Mouse (Mus musculus) neural tube, embryonic 13.5 days (tissue): Measurements from ENCODE around the gene Rab3ip. TPM values are rescaled to one million over a fixed set of nuclear protein-coding genes. Genes with fewer than 3 reads are reported as not detected.

ENCODE experiments used
- ATAC-seq: fragments of 200-750 bp; cut with Nextera tagmentation; 2 replicates; pipeline ENCODE4 v1.8.0; 2017; ENCODE audit warnings: low read depth, mild to moderate bottlenecking, moderate TSS enrichment, moderate library complexity
- H3K27ac ChIP-seq: fragments of 300-500 bp; sonication (generic); replicated peaks from 2 replicates; pipeline ENCODE4 v1.5.1; 2015; ENCODE audit warnings: moderate library complexity, mild to moderate bottlenecking, inconsistent platforms
- H3K27me3 ChIP-seq: fragments of 300-500 bp; sonication (generic); 2 replicates; pipeline ENCODE4 v1.6.1; 2015; ENCODE audit warnings: mild to moderate bottlenecking, inconsistent platforms
- H3K36me3 ChIP-seq: fragments of 300-500 bp; sonication (generic); 2 replicates; pipeline ENCODE4 v1.6.1; 2015; ENCODE audit warnings: mild to moderate bottlenecking, inconsistent platforms
- H3K4me1 ChIP-seq: fragments of 300-500 bp; sonication (generic); replicated peaks from 2 replicates; pipeline ENCODE4 v1.6.1; 2015; ENCODE audit warnings: inconsistent platforms
- H3K4me2 ChIP-seq: fragments of 300-500 bp; sonication (generic); 2 replicates; pipeline ENCODE4 v1.6.1; 2015; ENCODE audit warnings: inconsistent platforms, mild to moderate bottlenecking, moderate library complexity
- H3K4me3 ChIP-seq: fragments of 300-500 bp; sonication (generic); 2 replicates; pipeline ENCODE4 v1.5.1; 2015; ENCODE audit warnings: mild to moderate bottlenecking, inconsistent platforms
- H3K9ac ChIP-seq: fragments of 300-500 bp; sonication (generic); 2 replicates; pipeline ENCODE4 v1.6.1; 2015; ENCODE audit warnings: moderate library complexity, mild to moderate bottlenecking, inconsistent platforms
- H3K9me3 ChIP-seq: fragments of 300-500 bp; sonication (generic); 2 replicates; pipeline ENCODE4 v1.6.1; 2016; ENCODE audit warnings: inconsistent platforms
- WGBS: fragments of 180-500 bp; shearing (Covaris S2); methylation state at CpG from one replicate; pipeline ENCODE4 v1.1.7; 2015; 5-methylcytosine and 5-hydroxymethylcytosine counted together
- polyA plus RNA-seq: library from polyadenylated mRNA; unstranded; fragments of >200 nt; fragmentation: Nextera tagmentation; extraction: Ambion mirVana; gene quantifications from 2 replicates; pipeline ENCODE4 v1.2.1, GENCODE M21; 2015

Gene Rab3ip
- polyA plus RNA-seq, 1 experiment from 2014 or later, result 50.8 TPM

DNA sequence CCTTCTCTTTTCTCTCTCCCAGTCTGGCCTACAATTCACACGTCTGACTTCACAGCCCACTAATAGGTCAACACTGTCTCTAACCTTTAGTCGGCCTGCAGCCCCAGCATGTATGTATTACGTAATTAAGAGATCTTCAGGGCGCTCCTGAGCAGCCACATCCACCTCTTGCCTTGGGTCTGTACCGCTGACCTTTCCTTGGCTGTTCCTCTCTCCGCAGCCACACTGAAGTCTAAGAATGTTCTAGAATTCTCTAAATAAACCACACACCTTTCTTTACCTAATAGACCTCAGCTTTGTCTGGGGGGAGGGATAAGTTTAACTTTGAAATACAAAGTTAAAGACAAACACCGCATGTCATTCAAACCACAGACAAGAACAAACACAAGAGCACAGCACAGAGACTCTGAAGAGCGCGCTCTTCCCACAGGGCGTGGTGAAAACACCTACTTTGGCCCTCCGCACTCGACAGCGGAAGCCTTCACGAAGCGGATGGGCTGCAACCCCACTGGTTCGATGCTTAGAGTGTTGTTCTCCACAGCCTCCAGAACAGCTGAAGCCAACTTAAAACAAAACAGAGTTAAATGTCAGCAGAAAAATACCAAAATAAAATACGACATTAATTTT, 36.8 kb downstream of the Rab3ip start:
- Histone ChIP-seq H3K9ac (no peak overlapping the region), H3K36me3 (peaks cover 83% of the 10 kb centered on the region), H3K4me3 (no peak overlapping the region), H3K27me3 (no peaks in the 10 kb centered on the region), H3K27ac (no peak overlapping the region), H3K4me1 (no peaks in the 10 kb centered on the region), H3K9me3 (no peaks in the 10 kb centered on the region), H3K4me2 (no peak overlapping the region)
- WGBS, result 95% methylated on average over 17 of the region's 17 CpGs
- no peak for ATAC-seq

GRCm38 (mm10) chr10:116912850-116913249, 37.7 kb downstream of the Rab3ip start:
- no peak overlapping the region for H3K4me2 ChIP-seq
- no peaks in the 10 kb centered on the region for H3K4me1 ChIP-seq
- 95% methylated on average over 9 of the region's 9 CpGs for WGBS
- no peak overlapping the region for H3K9ac ChIP-seq
- no peak for ATAC-seq
- no peak overlapping the region for H3K27ac ChIP-seq
- no peaks in the 10 kb centered on the region for H3K27me3 ChIP-seq
- peaks cover 84% of the 10 kb centered on the region for H3K36me3 ChIP-seq
- no peaks in the 10 kb centered on the region for H3K9me3 ChIP-seq
- no peak overlapping the region for H3K4me3 ChIP-seq

DNA sequence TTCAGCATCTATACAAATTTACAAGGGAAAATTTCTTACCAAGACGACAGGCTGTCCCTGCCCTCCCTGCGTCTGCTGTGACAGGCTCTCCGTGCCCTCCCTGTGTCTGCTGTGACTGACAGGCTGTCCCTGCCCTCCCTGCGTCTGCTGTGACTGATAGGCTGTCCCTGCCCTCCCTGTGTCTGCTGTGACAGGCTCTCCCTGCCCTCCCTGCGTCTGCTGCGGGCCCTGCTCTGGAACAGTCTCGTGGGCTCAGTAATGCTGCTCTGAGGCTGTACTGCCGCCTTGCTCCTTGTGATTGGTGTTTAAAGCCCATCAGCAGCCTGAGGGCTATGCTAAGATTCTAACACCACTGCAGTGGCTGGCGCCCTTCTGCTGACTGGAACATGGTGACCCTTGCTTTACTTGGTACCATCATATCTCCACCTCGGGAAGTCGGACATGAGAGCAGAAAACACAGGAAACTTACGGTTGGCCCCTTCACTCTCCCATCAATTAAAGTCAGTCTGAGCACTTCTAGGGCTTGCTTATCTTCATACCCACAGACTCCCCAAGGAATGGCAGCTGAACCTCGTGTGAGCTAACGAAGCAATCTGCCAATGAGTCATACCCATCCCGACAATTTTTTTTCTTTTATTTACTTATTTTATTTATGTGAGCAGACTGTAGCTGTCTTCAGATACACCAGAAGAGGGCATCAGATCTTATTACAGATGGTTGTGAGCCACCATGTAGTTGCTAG, 41.5 kb downstream of the Rab3ip start:
- Histone ChIP-seq H3K9me3 (no peaks in the 10 kb centered on the region), H3K9ac (no peak overlapping the region), H3K27ac (no peak overlapping the region), H3K27me3 (no peaks in the 10 kb centered on the region), H3K4me2 (no peak overlapping the region), H3K4me1 (no peaks in the 10 kb centered on the region), H3K4me3 (no peak overlapping the region), H3K36me3 (peaks cover 89% of the 10 kb centered on the region)
- 88% methylated on average over 15 of the region's 15 CpGs for WGBS
- ATAC-seq, result no peak

- H3K9me3 ChIP-seq, result no peaks in the 10 kb centered on the region
- WGBS, result 95% methylated on average over 9 of the region's 9 CpGs
- H3K27ac ChIP-seq, result no peak overlapping the region
- H3K4me2 ChIP-seq, result no peak overlapping the region
- no peak for ATAC-seq
- no peak overlapping the region for H3K9ac ChIP-seq
- no peak overlapping the region for H3K4me3 ChIP-seq
- no peaks in the 10 kb centered on the region for H3K27me3 ChIP-seq
- no peaks in the 10 kb centered on the region for H3K4me1 ChIP-seq
- peaks cover 71% of the 10 kb centered on the region for H3K36me3 ChIP-seq
These were observed 43.8 kb downstream of the Rab3ip start for GRCm38 (mm10) chr10:116906794-116907193.

DNA sequence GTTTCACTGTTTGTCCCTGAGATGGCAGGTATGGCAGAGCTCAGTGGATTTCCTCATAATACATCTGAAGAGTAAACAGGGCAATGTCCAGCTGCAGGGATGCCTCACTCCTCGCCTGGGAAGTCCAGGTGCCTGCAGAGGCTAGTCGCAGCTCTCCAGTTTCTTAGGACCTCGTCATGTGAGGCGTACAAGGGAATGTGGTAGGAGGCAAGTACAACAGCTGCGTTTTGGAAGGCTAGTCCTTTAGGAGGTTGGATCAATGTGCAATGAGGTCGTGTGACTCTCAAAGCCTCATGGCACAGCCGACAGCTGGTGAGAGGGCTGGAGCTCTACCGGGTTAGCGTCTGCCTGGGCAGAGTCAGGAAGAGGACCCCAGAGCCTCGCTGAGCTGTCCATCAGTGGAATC, 46.1 kb downstream of the Rab3ip start:
- Histone ChIP-seq H3K4me1 (no peaks in the 10 kb centered on the region), H3K27me3 (no peaks in the 10 kb centered on the region), H3K4me2 (no peak overlapping the region), H3K9ac (no peak overlapping the region), H3K36me3 (peaks cover 49% of the 10 kb centered on the region), H3K9me3 (no peaks in the 10 kb centered on the region), H3K27ac (no peak overlapping the region), H3K4me3 (no peak overlapping the region)
- 89% methylated on average over 10 of the region's 10 CpGs for WGBS
- ATAC-seq, result no peak

- Histone ChIP-seq H3K9ac (no peak within 1 kb of the TSS), H3K4me1 (no peaks in the 10 kb centered on the region), H3K4me2 (no peak within 1 kb of the TSS), H3K9me3 (no peaks in the 10 kb centered on the region), H3K27me3 (no peaks in the 10 kb centered on the region), H3K4me3 (no peak within 1 kb of the TSS), H3K27ac (no peak within 1 kb of the TSS), H3K36me3 (no peaks in the 10 kb centered on the region)
- ATAC-seq, result no peak
- 79% methylated on average over 17 of the region's 17 CpGs for WGBS
These were observed 54.0 kb downstream of the Rab3ip start, which contains the start of gene Myrfl for GRCm38 (mm10) chr10:116896336-116897177. Myrfl (minus strand) TSS chr10:116896919.

DNA sequence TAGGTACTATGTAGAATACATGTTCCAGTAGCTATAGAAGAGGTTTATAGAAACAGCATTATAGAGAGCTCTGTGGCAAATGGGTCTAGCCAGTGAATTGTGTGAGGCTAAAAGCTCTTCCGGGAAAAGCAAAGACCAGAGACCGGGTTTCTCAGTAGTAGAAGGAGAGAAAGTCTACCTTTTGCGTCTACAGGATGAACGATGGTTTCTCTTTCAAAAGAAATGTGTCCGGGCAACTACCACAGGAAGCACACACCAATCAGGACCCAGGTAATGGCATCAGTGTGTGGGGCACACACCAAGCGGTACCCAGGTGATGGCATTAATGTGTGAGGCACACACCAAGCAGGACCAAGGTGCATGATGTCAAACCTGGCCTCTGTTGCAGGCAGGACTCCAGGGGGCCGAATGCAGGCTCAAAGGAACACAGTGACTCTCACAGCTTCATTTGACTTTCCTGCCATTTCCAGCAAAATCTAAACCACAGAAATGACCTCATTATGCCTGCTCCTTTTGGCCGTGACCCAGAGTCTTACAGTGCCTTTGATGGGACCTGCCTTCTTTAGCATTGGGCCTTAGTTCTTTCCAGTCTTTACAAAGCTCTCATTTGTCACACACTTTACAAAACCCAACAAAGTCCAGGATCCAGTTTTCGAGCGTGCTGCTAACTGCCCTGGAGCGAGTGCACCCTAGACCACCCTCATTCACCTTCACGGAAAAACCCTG, 55.3 kb downstream of the Rab3ip start:
- Histone ChIP-seq H3K36me3 (no peaks in the 10 kb centered on the region), H3K4me3 (no peak overlapping the region), H3K27me3 (no peaks in the 10 kb centered on the region), H3K4me1 (no peaks in the 10 kb centered on the region), H3K27ac (no peak overlapping the region), H3K9me3 (no peaks in the 10 kb centered on the region), H3K4me2 (no peak overlapping the region), H3K9ac (no peak overlapping the region)
- 85% methylated on average over 12 of the region's 12 CpGs for WGBS
- no peak for ATAC-seq

DNA sequence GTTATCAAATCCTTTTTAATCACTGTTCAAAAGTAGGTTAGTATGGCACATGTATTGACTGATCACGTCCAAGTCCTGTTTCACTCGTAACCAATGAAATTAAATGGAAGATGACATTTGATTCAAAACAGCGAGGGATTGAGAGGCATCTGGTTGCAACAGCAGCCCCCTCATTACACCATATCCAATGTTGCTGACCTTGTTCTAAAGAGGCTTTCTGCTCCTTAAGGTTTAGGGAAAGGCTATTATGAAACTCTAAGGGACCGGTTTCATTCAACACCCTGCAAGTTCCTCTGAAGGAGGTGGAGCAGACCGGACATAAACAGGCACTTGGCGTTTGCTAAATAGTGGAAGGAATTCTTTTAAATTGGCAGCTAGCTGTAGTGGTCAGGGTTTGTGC, 56.0 kb downstream of the Rab3ip start:
- no peaks in the 10 kb centered on the region for H3K27me3 ChIP-seq
- H3K4me2 ChIP-seq, result no peak overlapping the region
- no peak for ATAC-seq
- H3K9me3 ChIP-seq, result no peaks in the 10 kb centered on the region
- no peaks in the 10 kb centered on the region for H3K36me3 ChIP-seq
- no peak overlapping the region for H3K4me3 ChIP-seq
- H3K9ac ChIP-seq, result no peak overlapping the region
- H3K4me1 ChIP-seq, result no peaks in the 10 kb centered on the region
- WGBS, result 86% methylated on average over 6 of the region's 6 CpGs
- H3K27ac ChIP-seq, result no peak overlapping the region

GRCm38 (mm10) chr10:116893753-116894152, 56.8 kb downstream of the Rab3ip start:
- 22% methylated on average over 3 of the region's 3 CpGs for WGBS
- no peaks in the 10 kb centered on the region for H3K4me1 ChIP-seq
- no peak for ATAC-seq

GRCm38 (mm10) chr10:116890587-116890986, 60.0 kb downstream of the Rab3ip start:
- ATAC-seq, result peak; percentile 85; the same call in 1 of the 2 replicates
- WGBS, result 39% methylated on average over 5 of the region's 5 CpGs

More at GRCm38 (mm10) chr10:116893753-116894152, 56.8 kb downstream of the Rab3ip start:
- H3K4me2 ChIP-seq, result no peak overlapping the region
- no peak overlapping the region for H3K4me3 ChIP-seq
- no peak overlapping the region for H3K27ac ChIP-seq
- H3K36me3 ChIP-seq, result no peaks in the 10 kb centered on the region
- H3K9me3 ChIP-seq, result no peaks in the 10 kb centered on the region
- H3K27me3 ChIP-seq, result no peaks in the 10 kb centered on the region
- no peak overlapping the region for H3K9ac ChIP-seq

DNA sequence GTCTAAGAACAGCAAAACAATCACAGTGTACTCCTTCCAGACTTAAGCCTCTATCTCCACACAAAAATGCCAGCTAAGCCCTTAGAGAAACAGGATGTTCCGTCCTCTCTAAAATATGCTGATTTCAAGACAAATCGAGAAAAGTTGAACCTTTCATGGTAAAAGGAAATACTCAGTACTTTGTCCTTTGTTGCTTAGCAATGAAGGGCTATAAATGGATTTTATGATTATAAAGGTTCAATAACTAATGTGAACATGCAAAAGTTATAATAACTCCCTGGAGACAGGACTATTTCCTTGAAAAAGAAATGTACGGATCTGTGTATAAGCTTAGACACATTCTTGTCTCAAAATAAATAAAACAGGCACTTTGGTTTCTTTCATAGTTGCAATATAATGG, 66.0 kb downstream of the Rab3ip start:
- Histone ChIP-seq H3K9ac (no peak overlapping the region), H3K4me3 (no peak overlapping the region), H3K27ac (no peak overlapping the region), H3K4me2 (no peak overlapping the region), H3K36me3 (no peaks in the 10 kb centered on the region), H3K27me3 (no peaks in the 10 kb centered on the region), H3K9me3 (no peaks in the 10 kb centered on the region), H3K4me1 (no peaks in the 10 kb centered on the region)
- no peak for ATAC-seq
- WGBS, result 84% methylated on average over 3 of the region's 3 CpGs

More at GRCm38 (mm10) chr10:116890587-116890986, 60.0 kb downstream of the Rab3ip start:
- H3K9me3 ChIP-seq, result no peaks in the 10 kb centered on the region
- no peaks in the 10 kb centered on the region for H3K4me1 ChIP-seq
- no peak overlapping the region for H3K4me3 ChIP-seq
- no peak overlapping the region for H3K27ac ChIP-seq
- H3K27me3 ChIP-seq, result no peaks in the 10 kb centered on the region
- H3K4me2 ChIP-seq, result no peak overlapping the region
- no peak overlapping the region for H3K9ac ChIP-seq
- H3K36me3 ChIP-seq, result no peaks in the 10 kb centered on the region
